Mouse (Mus musculus): ENCODE measurements at regions not wholly inside any gene's neighbourhood (a gene's known extent, or its start where the extent isn't known, plus 50 kb on each side); places are given as distances from the start of the nearest gene placed in this dataset.

- Histone ChIP-seq H3K4me1 (ENCODE audit: control insufficient read depth, insufficient read depth, low read length) (no peaks in the 10 kb centered on the region), H3K9me3 (replicated peaks; ENCODE audit: control insufficient read depth, insufficient read depth, low read length, poor library complexity, severe bottlenecking) (no peaks in the 10 kb centered on the region), H3K27ac (ENCODE audit: insufficient read depth, low read length) (no peak overlapping the region), H3K4me3 (ENCODE audit: low read depth, low read length) (no peak overlapping the region), H3K27me3 (ENCODE audit: control insufficient read depth, insufficient read depth, low read length, poor library complexity, severe bottlenecking) (no peaks in the 10 kb centered on the region), H3K9ac (ENCODE audit: low read depth, poor library complexity, severe bottlenecking) (no peak overlapping the region), H3K36me3 (ENCODE audit: control insufficient read depth, insufficient read depth, low read length, poor library complexity, severe bottlenecking) (no peaks in the 10 kb centered on the region)
- TF ChIP-seq POLR2A (IDR thresholded peaks at IDR 0.05; ENCODE audit: insufficient read depth, low read length) (no peak), EP300 (IDR thresholded peaks at IDR 0.05; ENCODE audit: insufficient read depth, low read depth, low read length) (no peak), CTCF (IDR thresholded peaks at IDR 0.05; ENCODE audit: low read depth, low read length) (no peak)
Observed at GRCm38 (mm10) chr7:66593619-66594018, 95.8 kb downstream of the Asb7 start.

- H3K9me3 ChIP-seq (replicated peaks; ENCODE audit: control insufficient read depth, insufficient read depth, low read length, poor library complexity, severe bottlenecking) = no peaks in the 10 kb centered on the region
- no peaks in the 10 kb centered on the region for H3K27me3 ChIP-seq (ENCODE audit: control insufficient read depth, insufficient read depth, low read length, poor library complexity, severe bottlenecking)
- H3K4me3 ChIP-seq (ENCODE audit: low read depth, low read length) = no peak overlapping the region
- no peak overlapping the region for H3K9ac ChIP-seq (ENCODE audit: low read depth, poor library complexity, severe bottlenecking)
- no peak for TF ChIP-seq CTCF (IDR thresholded peaks at IDR 0.05; ENCODE audit: low read depth, low read length)
- TF ChIP-seq POLR2A (IDR thresholded peaks at IDR 0.05; ENCODE audit: insufficient read depth, low read length) = no peak
- H3K4me1 ChIP-seq (ENCODE audit: control insufficient read depth, insufficient read depth, low read length) = no peaks in the 10 kb centered on the region
- H3K27ac ChIP-seq (ENCODE audit: insufficient read depth, low read length) = no peak overlapping the region
- H3K36me3 ChIP-seq (ENCODE audit: control insufficient read depth, insufficient read depth, low read length, poor library complexity, severe bottlenecking) = no peaks in the 10 kb centered on the region
Observed at GRCm38 (mm10) chr7:66591594-66592290, 97.7 kb downstream of the Asb7 start.

GRCm38 (mm10) chr7:66586511-66586910 lies 102.9 kb downstream of the Asb7 start:
- Histone ChIP-seq H3K27ac (ENCODE audit: insufficient read depth, low read length) (no peak overlapping the region), H3K9ac (ENCODE audit: low read depth, poor library complexity, severe bottlenecking) (no peak overlapping the region), H3K27me3 (ENCODE audit: control insufficient read depth, insufficient read depth, low read length, poor library complexity, severe bottlenecking) (no peaks in the 10 kb centered on the region), H3K4me1 (ENCODE audit: control insufficient read depth, insufficient read depth, low read length) (no peaks in the 10 kb centered on the region), H3K36me3 (ENCODE audit: control insufficient read depth, insufficient read depth, low read length, poor library complexity, severe bottlenecking) (no peaks in the 10 kb centered on the region), H3K9me3 (replicated peaks; ENCODE audit: control insufficient read depth, insufficient read depth, low read length, poor library complexity, severe bottlenecking) (no peaks in the 10 kb centered on the region), H3K4me3 (ENCODE audit: low read depth, low read length) (no peak overlapping the region)
- TF ChIP-seq EP300 (IDR thresholded peaks at IDR 0.05; ENCODE audit: insufficient read depth, low read depth, low read length) (no peak), CTCF (IDR thresholded peaks at IDR 0.05; ENCODE audit: low read depth, low read length) (no peak), POLR2A (IDR thresholded peaks at IDR 0.05; ENCODE audit: insufficient read depth, low read length) (no peak)

- Histone ChIP-seq H3K27ac (ENCODE audit: insufficient read depth, low read length) (no peak overlapping the region), H3K9me3 (replicated peaks; ENCODE audit: control insufficient read depth, insufficient read depth, low read length, poor library complexity, severe bottlenecking) (no peaks in the 10 kb centered on the region), H3K27me3 (ENCODE audit: control insufficient read depth, insufficient read depth, low read length, poor library complexity, severe bottlenecking) (no peaks in the 10 kb centered on the region), H3K9ac (ENCODE audit: low read depth, poor library complexity, severe bottlenecking) (no peak overlapping the region), H3K4me1 (ENCODE audit: control insufficient read depth, insufficient read depth, low read length) (no peaks in the 10 kb centered on the region), H3K36me3 (ENCODE audit: control insufficient read depth, insufficient read depth, low read length, poor library complexity, severe bottlenecking) (no peaks in the 10 kb centered on the region), H3K4me3 (ENCODE audit: low read depth, low read length) (no peak overlapping the region)
- TF ChIP-seq EP300 (IDR thresholded peaks at IDR 0.05; ENCODE audit: insufficient read depth, low read depth, low read length) = no peak
- TF ChIP-seq POLR2A (IDR thresholded peaks at IDR 0.05; ENCODE audit: insufficient read depth, low read length) = no peak
- no peak for TF ChIP-seq CTCF (IDR thresholded peaks at IDR 0.05; ENCODE audit: low read depth, low read length)
Observed at GRCm38 (mm10) chr7:66580687-66581151, 108.7 kb downstream of the Asb7 start.

- Histone ChIP-seq H3K36me3 (ENCODE audit: control insufficient read depth, insufficient read depth, low read length, poor library complexity, severe bottlenecking) (no peaks in the 10 kb centered on the region), H3K9ac (ENCODE audit: low read depth, poor library complexity, severe bottlenecking) (no peak overlapping the region), H3K9me3 (replicated peaks; ENCODE audit: control insufficient read depth, insufficient read depth, low read length, poor library complexity, severe bottlenecking) (no peaks in the 10 kb centered on the region), H3K27me3 (ENCODE audit: control insufficient read depth, insufficient read depth, low read length, poor library complexity, severe bottlenecking) (no peaks in the 10 kb centered on the region), H3K27ac (ENCODE audit: insufficient read depth, low read length) (no peak overlapping the region), H3K4me1 (ENCODE audit: control insufficient read depth, insufficient read depth, low read length) (no peaks in the 10 kb centered on the region), H3K4me3 (ENCODE audit: low read depth, low read length) (no peak overlapping the region)
- TF ChIP-seq CTCF (IDR thresholded peaks at IDR 0.05; ENCODE audit: low read depth, low read length) (no peak), EP300 (IDR thresholded peaks at IDR 0.05; ENCODE audit: insufficient read depth, low read depth, low read length) (no peak), POLR2A (IDR thresholded peaks at IDR 0.05; ENCODE audit: insufficient read depth, low read length) (no peak)
Observed at GRCm38 (mm10) chr7:66576261-66576660, 113.1 kb downstream of the Asb7 start.

GRCm38 (mm10) chr7:66571451-66571850 lies 117.9 kb downstream of the Asb7 start:
- H3K4me3 ChIP-seq (ENCODE audit: low read depth, low read length) = no peak overlapping the region
- H3K9me3 ChIP-seq (replicated peaks; ENCODE audit: control insufficient read depth, insufficient read depth, low read length, poor library complexity, severe bottlenecking) = no peaks in the 10 kb centered on the region
- TF ChIP-seq CTCF (IDR thresholded peaks at IDR 0.05; ENCODE audit: low read depth, low read length) (no peak), POLR2A (IDR thresholded peaks at IDR 0.05; ENCODE audit: insufficient read depth, low read length) (no peak), EP300 (IDR thresholded peaks at IDR 0.05; ENCODE audit: insufficient read depth, low read depth, low read length) (no peak)
- no peaks in the 10 kb centered on the region for H3K36me3 ChIP-seq (ENCODE audit: control insufficient read depth, insufficient read depth, low read length, poor library complexity, severe bottlenecking)
- H3K27me3 ChIP-seq (ENCODE audit: control insufficient read depth, insufficient read depth, low read length, poor library complexity, severe bottlenecking) = no peaks in the 10 kb centered on the region
- H3K9ac ChIP-seq (ENCODE audit: low read depth, poor library complexity, severe bottlenecking) = no peak overlapping the region
- no peak overlapping the region for H3K27ac ChIP-seq (ENCODE audit: insufficient read depth, low read length)
- no peaks in the 10 kb centered on the region for H3K4me1 ChIP-seq (ENCODE audit: control insufficient read depth, insufficient read depth, low read length)
